Mouse (Mus musculus): ENCODE results near the gene Traf3ip2. TPM values are rescaled to one million over a fixed set of nuclear protein-coding genes. Genes with fewer than 3 reads are reported as not detected.
A peak's percentile ranks its signal among the peaks of the same experiment; 100 is the strongest.

Gene Traf3ip2
- total RNA-seq, 2 experiments from 2014 or later: 4.2 to 7.9 TPM

GRCm38 (mm10) chr10:39597116-39597791, 15.5 kb upstream of the Traf3ip2 start:
- intact Hi-C loops (cut with DNase I; ENCODE audit: low total_unique reads): no loop called here
- no peak for DNase-seq

- no peak for DNase-seq
- intact Hi-C loops (cut with DNase I; ENCODE audit: low total_unique reads): no loop called here
These were observed 14.9 kb upstream of the Traf3ip2 start for GRCm38 (mm10) chr10:39597792-39598183.

GRCm38 (mm10) chr10:39599601-39600000, 13.1 kb upstream of the Traf3ip2 start:
- no peak for DNase-seq
- intact Hi-C loops (cut with DNase I; ENCODE audit: low total_unique reads): no loop called here

GRCm38 (mm10) chr10:39600115-39600514, 12.6 kb upstream of the Traf3ip2 start:
- intact Hi-C loops (cut with DNase I; ENCODE audit: low total_unique reads): loop anchor here (5.0 kb wide), 1 partner anchor 38 kb away; no protein-coding TSS in a partner anchor
- no peak for DNase-seq

GRCm38 (mm10) chr10:39601068-39601467, 11.7 kb upstream of the Traf3ip2 start:
- intact Hi-C loops (cut with DNase I; ENCODE audit: low total_unique reads): loop anchor here (5.0 kb wide), 1 partner anchor 39 kb away; no protein-coding TSS in a partner anchor
- no peak for DNase-seq

- intact Hi-C loops (cut with DNase I; ENCODE audit: low total_unique reads): no loop called here
- DNase-seq: no peak
These were observed 6.3 kb upstream of the Traf3ip2 start for GRCm38 (mm10) chr10:39606434-39606833.

- DNase-seq: no peak
- intact Hi-C loops (cut with DNase I; ENCODE audit: low total_unique reads): no loop called here
These were observed 1.5 kb upstream of the Traf3ip2 start for GRCm38 (mm10) chr10:39611234-39611633.

GRCm38 (mm10) chr10:39612131-39612530, 603 bp upstream of the Traf3ip2 start:
- intact Hi-C loops (cut with DNase I; ENCODE audit: low total_unique reads): no loop called here
- no peak for DNase-seq

GRCm38 (mm10) chr10:39612989-39613831, 476 bp downstream of the Traf3ip2 start:
- peak; percentile 78 for DNase-seq
- intact Hi-C loops (cut with DNase I; ENCODE audit: low total_unique reads): no loop called here

GRCm38 (mm10) chr10:39613973-39614372, 1.2 kb downstream of the Traf3ip2 start:
- intact Hi-C loops (cut with DNase I; ENCODE audit: low total_unique reads): no loop called here
- no peak for DNase-seq

GRCm38 (mm10) chr10:39614676-39615075, 1.9 kb downstream of the Traf3ip2 start:
- peak; percentile 88 for DNase-seq
- intact Hi-C loops (cut with DNase I; ENCODE audit: low total_unique reads): no loop called here

GRCm38 (mm10) chr10:39615531-39616229, 2.9 kb downstream of the Traf3ip2 start:
- DNase-seq: no peak
- intact Hi-C loops (cut with DNase I; ENCODE audit: low total_unique reads): no loop called here

- intact Hi-C loops (cut with DNase I; ENCODE audit: low total_unique reads): no loop called here
These were observed 3.5 kb downstream of the Traf3ip2 start for GRCm38 (mm10) chr10:39616230-39616590.

GRCm38 (mm10) chr10:39616626-39617025, 3.9 kb downstream of the Traf3ip2 start:
- intact Hi-C loops (cut with DNase I; ENCODE audit: low total_unique reads): no loop called here
- no peak for DNase-seq

More at GRCm38 (mm10) chr10:39616230-39616590, 3.5 kb downstream of the Traf3ip2 start:
- DNase-seq: no peak

GRCm38 (mm10) chr10:39618431-39618830, 5.7 kb downstream of the Traf3ip2 start:
- intact Hi-C loops (cut with DNase I; ENCODE audit: low total_unique reads): no loop called here
- no peak for DNase-seq

- intact Hi-C loops (cut with DNase I; ENCODE audit: low total_unique reads): no loop called here
- DNase-seq: no peak
These were observed 7.9 kb downstream of the Traf3ip2 start for GRCm38 (mm10) chr10:39620626-39621025.

GRCm38 (mm10) chr10:39623806-39624205, 11.1 kb downstream of the Traf3ip2 start:
- DNase-seq: no peak
- intact Hi-C loops (cut with DNase I; ENCODE audit: low total_unique reads): no loop called here

- DNase-seq: no peak
- intact Hi-C loops (cut with DNase I; ENCODE audit: low total_unique reads): no loop called here
These were observed 12.3 kb downstream of the Traf3ip2 start for GRCm38 (mm10) chr10:39624837-39625625.

GRCm38 (mm10) chr10:39625626-39626260, 13.0 kb downstream of the Traf3ip2 start:
- peak; percentile 40 for DNase-seq
- intact Hi-C loops (cut with DNase I; ENCODE audit: low total_unique reads): no loop called here

Data from gastrocnemius, postnatal 14 days (tissue).